Mouse (Mus musculus) heart, embryonic 15.5 days (tissue): ENCODE data around the gene Maml3. TPM values are rescaled to one million over a fixed set of nuclear protein-coding genes. Genes with fewer than 3 reads are reported as not detected.

ENCODE experiments used
- polyA plus RNA-seq: library from polyadenylated mRNA; unstranded; fragments of >200 nt; fragmentation: Nextera tagmentation; extraction: Ambion mirVana; gene quantifications from 2 replicates; pipeline ENCODE4 v1.2.1, GENCODE M21; 2015

The Maml3 gene
- polyA plus RNA-seq, 1 experiment from 2014 or later: 1.9 TPM

Other genes with a start within 250 kb of the Maml3 start
- 5.4 and 7.1 TPM in 2 replicates for gene Foxo1, start 163.3 kb upstream of the Maml3 start, polyA plus RNA-seq